Mouse (Mus musculus) mammary gland, adult 2 months (tissue): ENCODE data around the gene Khnyn. TPM values are rescaled to one million over a fixed set of nuclear protein-coding genes. Genes with fewer than 3 reads are reported as not detected.

Experiments
- polyA plus RNA-seq: library from polyadenylated mRNA; depleted of rRNA; stranded (reverse); fragments of >200 nt; gene quantifications from 2 replicates; pipeline ENCODE4 v1.2.3, GENCODE M21; 2012; ENCODE audit warnings: low replicate concordance; rRNA removed

Khnyn gene
- 24.4 and 25.2 TPM in 2 replicates for polyA plus RNA-seq

DNA sequence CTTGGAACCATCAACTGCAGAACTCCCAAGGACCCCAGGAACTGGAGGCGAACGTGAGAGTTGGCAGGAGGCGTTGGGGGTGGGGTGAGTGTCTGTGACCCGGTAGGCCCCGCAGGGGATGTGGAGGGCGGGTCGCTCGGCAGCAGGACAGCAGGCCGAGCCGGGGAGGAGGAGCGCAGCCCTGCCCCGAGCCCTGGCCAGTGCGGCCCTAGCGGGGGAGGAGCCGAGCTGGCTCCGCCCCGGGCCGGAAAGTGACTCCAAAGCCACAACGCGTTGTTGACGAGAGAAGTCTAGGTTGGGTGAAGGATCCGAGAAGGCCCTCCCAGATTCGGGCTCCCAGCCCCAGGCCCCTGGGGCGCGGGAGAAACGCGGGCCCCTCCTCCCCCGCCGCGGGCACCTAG, at the start of gene Khnyn:
Gene Khnyn, plus strand, starts transcription at position 235 of the 401 bp plus-strand sequence.

DNA sequence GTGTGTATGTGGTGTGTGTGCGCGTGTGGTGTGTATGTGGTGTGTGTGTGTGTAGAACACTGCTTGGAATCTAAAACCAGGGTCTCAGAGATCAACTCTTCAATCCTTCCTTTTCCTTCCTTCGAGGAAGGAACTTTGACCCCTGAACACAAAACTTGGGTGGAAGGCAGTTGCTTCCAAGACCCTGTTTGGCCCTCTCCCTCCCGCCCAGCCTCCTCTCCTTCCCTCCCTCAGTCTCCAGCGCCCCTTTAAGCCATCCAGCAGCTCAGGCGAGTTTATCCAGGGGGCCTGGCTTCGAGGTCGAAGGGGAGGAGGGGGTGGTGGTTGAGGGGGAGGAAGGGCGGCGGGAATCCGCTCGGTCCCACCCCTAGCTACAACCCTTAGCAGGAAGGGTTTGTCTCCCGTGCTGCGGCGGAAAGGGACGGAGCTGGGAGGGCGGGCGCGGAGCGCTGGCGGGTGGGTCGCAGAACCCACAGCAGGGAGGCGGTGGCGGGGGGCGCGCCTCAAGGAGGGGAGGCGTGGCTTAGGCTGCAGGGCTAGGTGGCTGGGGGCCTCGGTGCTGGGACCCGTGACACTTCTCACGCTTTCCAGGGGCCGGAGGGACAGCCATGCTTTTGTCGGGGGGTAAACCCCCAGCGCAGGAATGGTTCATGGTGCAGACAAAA, 31.0 kb upstream of the Khnyn start, which contains the start of gene Nynrin:
Gene Nynrin, plus strand, starts transcription at position 390 of the 665 bp plus-strand sequence.

DNA sequence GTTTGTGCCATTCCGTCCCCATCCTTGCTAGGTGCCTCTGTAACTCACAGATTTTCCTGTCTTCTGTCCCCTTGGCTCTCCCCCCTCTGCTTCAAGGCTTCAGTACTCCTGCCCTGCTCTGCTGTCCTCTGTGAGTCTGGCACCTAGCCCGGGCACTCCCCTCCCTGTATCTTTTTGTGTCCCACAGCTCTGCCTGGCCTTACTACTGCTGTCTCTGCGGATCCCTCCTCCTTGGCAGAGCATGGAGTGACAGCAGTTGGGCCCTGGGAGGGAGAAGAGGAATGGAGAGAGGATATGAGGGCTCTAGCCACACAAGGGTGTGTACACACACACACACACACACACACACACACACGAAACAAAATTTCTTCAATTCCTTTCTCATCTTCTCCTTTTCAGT, 581 bp upstream of the Khnyn start, which contains the start of gene Cbln3:
Gene Cbln3, minus strand, starts transcription at position 227 of the 400 bp plus-strand sequence.

DNA sequence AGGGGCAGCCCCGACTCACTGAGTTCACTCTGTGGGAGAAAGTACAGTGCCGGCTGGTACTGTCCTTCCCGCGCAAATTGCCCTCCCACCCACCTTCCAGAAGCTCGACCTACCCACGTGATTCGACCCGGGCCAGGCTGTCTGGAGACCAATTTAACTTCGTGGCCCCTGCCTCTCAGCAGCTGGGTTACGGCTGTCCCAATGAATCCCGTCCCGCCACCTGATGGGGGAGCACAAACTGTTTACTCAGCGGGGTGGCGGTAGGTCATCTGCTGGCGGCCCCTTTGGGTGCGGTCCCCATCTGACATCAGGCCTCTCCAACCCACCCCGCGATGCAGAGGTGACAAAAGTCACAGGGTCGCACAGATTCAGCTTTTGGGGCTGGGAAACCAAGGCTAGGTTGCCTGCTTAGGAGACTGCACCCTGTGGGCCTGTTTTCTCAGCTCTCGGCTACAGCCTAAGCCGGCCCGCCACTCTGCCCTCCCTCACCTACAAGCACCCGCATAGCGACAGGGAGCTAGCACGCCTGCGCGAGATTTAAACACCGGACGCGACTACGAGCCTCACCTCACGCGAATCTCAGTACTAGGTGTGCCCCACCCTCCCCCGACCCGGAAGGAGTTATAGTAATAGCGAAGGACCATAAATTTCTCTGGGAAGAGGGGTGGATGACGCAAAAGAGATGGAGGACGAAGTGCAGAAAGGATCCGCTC, 15.1 kb downstream of the Khnyn start, which contains the start of gene Sdr39u1:
Gene Sdr39u1, minus strand, starts transcription at position 593 of the 713 bp plus-strand sequence.

DNA sequence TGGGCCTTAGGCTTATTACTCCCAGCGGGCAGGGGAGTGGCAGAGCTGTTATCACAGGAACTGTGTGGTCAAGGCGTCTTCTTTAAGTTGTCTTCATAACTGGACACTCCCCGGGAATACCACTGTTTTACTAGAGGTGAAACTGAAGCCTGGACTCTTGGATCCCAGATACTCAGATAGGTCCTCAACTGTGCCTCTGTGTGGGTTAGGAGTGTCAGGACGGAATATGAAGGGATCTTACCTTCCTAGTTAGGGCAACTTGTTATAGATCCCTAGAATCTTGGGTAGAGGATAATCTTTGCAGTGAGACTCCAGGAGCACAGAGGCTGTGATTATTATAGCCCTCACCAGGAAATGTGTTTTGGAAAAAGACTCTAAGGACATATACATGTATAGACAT, 59.8 kb downstream of the Khnyn start, which contains the start of gene Cma1:
Gene Cma1, minus strand, starts transcription at position 101 of the 400 bp plus-strand sequence.

Other genes with a start within 250 kb of the Khnyn start
- 86.3 and 113 TPM in 2 replicates for gene Ipo4, start 249.0 kb upstream of the Khnyn start, polyA plus RNA-seq
- gene Gm49378, start 247.1 kb upstream of the Khnyn start, polyA plus RNA-seq = 12.4 and 13.1 TPM in 2 replicates
- gene Tm9sf1, start 241.1 kb upstream of the Khnyn start, polyA plus RNA-seq = 79.9 and 86.5 TPM in 2 replicates
- gene Tssk4, start 234.8 kb upstream of the Khnyn start, polyA plus RNA-seq = 1.1 and 1.4 TPM in 2 replicates
- gene Mdp1, start 224.4 kb upstream of the Khnyn start, polyA plus RNA-seq = 15.3 and 24.6 TPM in 2 replicates
- 12.7 and 32.2 TPM in 2 replicates for gene Gmpr2, start 213.0 kb upstream of the Khnyn start, polyA plus RNA-seq
- gene Nedd8, start 212.8 kb upstream of the Khnyn start, polyA plus RNA-seq = 210 and 446 TPM in 2 replicates
- 12.8 and 15.9 TPM in 2 replicates for gene Tinf2, start 203.1 kb upstream of the Khnyn start, polyA plus RNA-seq
- 8.3 and 10.6 TPM in 2 replicates for gene Tgm1, start 171.0 kb upstream of the Khnyn start, polyA plus RNA-seq
- gene Rabggta, start 162.7 kb upstream of the Khnyn start, polyA plus RNA-seq = 51.2 and 52.9 TPM in 2 replicates
- 75.4 and 104 TPM in 2 replicates for gene Dhrs1, start 139.3 kb upstream of the Khnyn start, polyA plus RNA-seq
- 16.8 and 28.9 TPM in 2 replicates for gene Nop9, start 139.3 kb upstream of the Khnyn start, polyA plus RNA-seq
- 2.9 and 3.4 TPM in 2 replicates for gene Cideb, start 126.5 kb upstream of the Khnyn start, polyA plus RNA-seq
- gene Ltb4r2, start 123.5 kb upstream of the Khnyn start, polyA plus RNA-seq = 0.29 and 0.34 TPM in 2 replicates
- gene Ltb4r1, start 119.0 kb upstream of the Khnyn start, polyA plus RNA-seq = 5.1 and 7.6 TPM in 2 replicates
- gene Adcy4, start 100.9 kb upstream of the Khnyn start, polyA plus RNA-seq = 41.0 and 55.8 TPM in 2 replicates
- gene Ripk3, start 96.1 kb upstream of the Khnyn start, polyA plus RNA-seq = 21.9 and 26.5 TPM in 2 replicates
- gene Nfatc4, start 61.8 kb upstream of the Khnyn start, polyA plus RNA-seq = 28.1 and 37.1 TPM in 2 replicates
- gene Nynrin, start 30.9 kb upstream of the Khnyn start, polyA plus RNA-seq = 6.3 and 6.5 TPM in 2 replicates
- gene Cbln3, start 555 bp upstream of the Khnyn start, polyA plus RNA-seq = 0.26 and 0.33 TPM in 2 replicates
- 48.0 and 73.6 TPM in 2 replicates for gene Sdr39u1, start 15.3 kb downstream of the Khnyn start, polyA plus RNA-seq
- gene Cma1, start 59.7 kb downstream of the Khnyn start, polyA plus RNA-seq = 17.9 and 42.7 TPM in 2 replicates
- not detected in 2 replicates for gene Cma2, start 66.0 kb downstream of the Khnyn start, polyA plus RNA-seq
- 0.11 TPM in 1 of 2 replicates, not detected in the other for gene Mcpt1, start 133.0 kb downstream of the Khnyn start, polyA plus RNA-seq
- gene Mcpt9, start 145.5 kb downstream of the Khnyn start, polyA plus RNA-seq = not detected in 2 replicates
- gene Mcpt2, start 157.1 kb downstream of the Khnyn start, polyA plus RNA-seq = not detected in 2 replicates
- gene Mcpt4, start 177.4 kb downstream of the Khnyn start, polyA plus RNA-seq = 25.7 and 57.6 TPM in 2 replicates
- gene Mcpt8, start 200.3 kb downstream of the Khnyn start, polyA plus RNA-seq = not detected in 2 replicates
- gene Ctsg, start 217.6 kb downstream of the Khnyn start, polyA plus RNA-seq = 0.20 and 0.32 TPM in 2 replicates
- not detected in 2 replicates for gene Gzme, start 235.7 kb downstream of the Khnyn start, polyA plus RNA-seq
- not detected in 2 replicates for gene Gzmd, start 247.7 kb downstream of the Khnyn start, polyA plus RNA-seq